Mouse (Mus musculus) frontal cortex, adult (tissue): ENCODE measurements at regions not wholly inside any gene's neighbourhood (a gene's known extent, or its start where the extent isn't known, plus 50 kb on each side); places are given as distances from the start of the nearest gene placed in this dataset.

Source experiments
- ATAC-seq: cut with Nextera tagmentation; 2 replicates; pipeline ENCODE4 v1.9.2; 2017; ENCODE audit warnings: mild to moderate bottlenecking, moderate library complexity, mixed read lengths; ENCODE audit not compliant: low TSS enrichment

- peak; percentile 82; the same call in 1 of the 2 replicates for ATAC-seq
These were observed 271.5 kb upstream of the BC052040 start for GRCm38 (mm10) chr2:115309856-115310631.

- ATAC-seq: no peak
These were observed 263.0 kb upstream of the BC052040 start for GRCm38 (mm10) chr2:115318551-115318950.

- ATAC-seq: no peak
These were observed 258.9 kb upstream of the BC052040 start for GRCm38 (mm10) chr2:115322582-115322981.

- ATAC-seq: no peak
These were observed 255.0 kb upstream of the BC052040 start for GRCm38 (mm10) chr2:115326526-115326925.

- no peak for ATAC-seq
These were observed 243.3 kb upstream of the BC052040 start for GRCm38 (mm10) chr2:115338178-115338577.

GRCm38 (mm10) chr2:115339034-115339433 lies 242.5 kb upstream of the BC052040 start:
- ATAC-seq: no peak

- no peak for ATAC-seq
These were observed 239.2 kb upstream of the BC052040 start for GRCm38 (mm10) chr2:115342360-115342759.

GRCm38 (mm10) chr2:115346551-115346950 lies 235.0 kb upstream of the BC052040 start:
- no peak for ATAC-seq

- no peak for ATAC-seq
These were observed 233.3 kb upstream of the BC052040 start for GRCm38 (mm10) chr2:115348263-115348662.

GRCm38 (mm10) chr2:115371072-115371471 lies 210.4 kb upstream of the BC052040 start:
- ATAC-seq: no peak

GRCm38 (mm10) chr2:115375336-115375735 lies 206.2 kb upstream of the BC052040 start:
- ATAC-seq: no peak

GRCm38 (mm10) chr2:115384414-115385180 lies 196.9 kb upstream of the BC052040 start:
- ATAC-seq: peak; percentile 64

GRCm38 (mm10) chr2:115385207-115386168 lies 196.0 kb upstream of the BC052040 start:
- peak; percentile 87 for ATAC-seq

GRCm38 (mm10) chr2:115391575-115391974 lies 189.9 kb upstream of the BC052040 start:
- no peak for ATAC-seq

- no peak for ATAC-seq
These were observed 189.3 kb upstream of the BC052040 start for GRCm38 (mm10) chr2:115392082-115392762.

- no peak for ATAC-seq
These were observed 187.4 kb upstream of the BC052040 start for GRCm38 (mm10) chr2:115394091-115394490.

- no peak for ATAC-seq
These were observed 183.0 kb upstream of the BC052040 start for GRCm38 (mm10) chr2:115398550-115398949.

GRCm38 (mm10) chr2:115399107-115399740 lies 182.3 kb upstream of the BC052040 start:
- no peak for ATAC-seq

- no peak for ATAC-seq
These were observed 181.4 kb upstream of the BC052040 start for GRCm38 (mm10) chr2:115399987-115400550.

- no peak for ATAC-seq
These were observed 179.3 kb upstream of the BC052040 start for GRCm38 (mm10) chr2:115402246-115402645.
